Mouse (Mus musculus) liver, embryonic 14.5 days (tissue): ENCODE results near the gene Eapp. TPM values are rescaled to one million over a fixed set of nuclear protein-coding genes. Genes with fewer than 3 reads are reported as not detected.

Experiments used
- ATAC-seq: fragments of 200-750 bp; cut with Nextera tagmentation; 2 replicates; pipeline ENCODE4 v1.8.0; 2017; ENCODE audit warnings: moderate number of reproducible peaks, mild to moderate bottlenecking, moderate library complexity; ENCODE audit not compliant: insufficient read depth
- DNase-seq, 3 experiments: peaks; one replicate each; pipeline ENCODE4 v3.0.0-alpha.2; 2012 to 2013; ENCODE audit warnings: low read depth in 3 of 3, low spot score in 3 of 3
- H3K27ac ChIP-seq: fragments of 300-500 bp; sonication (generic); 2 replicates; pipeline ENCODE4 v1.5.1; 2014; ENCODE audit warnings: moderate library complexity, mild to moderate bottlenecking, control low read depth, inconsistent platforms
- H3K27me3 ChIP-seq: fragments of 300-500 bp; sonication (generic); 2 replicates; pipeline ENCODE4 v1.6.1; 2014; ENCODE audit warnings: mild to moderate bottlenecking, low read length, moderate library complexity; ENCODE audit not compliant: control insufficient read depth, insufficient read depth
- H3K36me3 ChIP-seq: fragments of 300-500 bp; sonication (generic); replicated peaks from 2 replicates; pipeline ENCODE4 v1.6.1; 2014; ENCODE audit warnings: low read depth; ENCODE audit not compliant: control insufficient read depth, insufficient read depth
- H3K4me1 ChIP-seq, 2 experiments: fragments of 200-500 bp in 1 of 2; fragments of 300-500 bp in 1 of 2; sonication (generic) in 1 of 2; replicated peaks; 2 replicates each; pipeline ENCODE4 v1.6.1; 2012 to 2014; ENCODE audit warnings: antibody characterized with exemption in 1 of 2, inconsistent platforms in 1 of 2, low read length in 1 of 2; ENCODE audit not compliant: control insufficient read depth in 2 of 2, insufficient read depth in 2 of 2
- H3K4me2 ChIP-seq: fragments of 300-500 bp; sonication (generic); 2 replicates; pipeline ENCODE4 v1.6.1; 2014; ENCODE audit warnings: low read depth, mild to moderate bottlenecking, control low read depth, moderate library complexity
- H3K4me3 ChIP-seq, 2 experiments: fragments of 200-500 bp in 1 of 2; fragments of 300-500 bp in 1 of 2; sonication (generic) in 1 of 2; 2 replicates each; pipeline ENCODE4 v1.5.1; 2012 to 2014; ENCODE audit warnings: low read depth in 2 of 2, low read length in 2 of 2, mild to moderate bottlenecking in 2 of 2, control low read depth in 1 of 2, inconsistent platforms in 1 of 2, moderate library complexity in 1 of 2; ENCODE audit not compliant: insufficient read depth in 1 of 2
- H3K9ac ChIP-seq: fragments of 300-500 bp; sonication (generic); replicated peaks from 2 replicates; pipeline ENCODE4 v1.6.1; 2014; ENCODE audit warnings: mild to moderate bottlenecking, control low read depth, moderate library complexity
- H3K9me3 ChIP-seq: fragments of 300-500 bp; sonication (generic); 2 replicates; pipeline ENCODE4 v1.6.1; 2016; ENCODE audit warnings: low read length, mixed read lengths; ENCODE audit not compliant: control insufficient read depth
- CTCF ChIP-seq: IDR thresholded peaks from 2 replicates; pipeline ENCODE4 v1.5.1; 2016; ENCODE audit warnings: antibody characterized with exemption, low read depth, control low read depth
- EP300 ChIP-seq: IDR thresholded peaks from 2 replicates; pipeline ENCODE4 v1.6.1; 2016; ENCODE audit warnings: antibody characterized with exemption, low read depth
- WGBS: fragments of 180-500 bp; shearing (Covaris S2); extraction: QIAGEN DNeasy Blood & Tissue Kit; methylation state at CpG from one replicate; pipeline ENCODE4 v1.1.7; 2014; ENCODE audit not compliant: insufficient replicate concordance; 5-methylcytosine and 5-hydroxymethylcytosine counted together
- polyA plus RNA-seq, 2 experiments: library from polyadenylated mRNA; depleted of rRNA in 1 of 2; stranded (reverse) in 1 of 2; unstranded in 1 of 2; fragments of >200 nt; fragmentation: Nextera tagmentation in 1 of 2; extraction: Ambion mirVana in 1 of 2; gene quantifications; 2 replicates each; pipeline versions ENCODE4 v1.2.1 to v1.2.3; 2012 to 2014

The Eapp gene
- polyA plus RNA-seq, 2 experiments = 8.7 to 45.7 TPM

GRCm38 (mm10) chr12:54657951-54658350, 37.7 kb downstream of the Eapp start:
- TF ChIP-seq CTCF (no peak), EP300 (no peak)
- Histone ChIP-seq H3K9ac (no peak overlapping the region; the same call in 1 of the 2 replicates), H3K9me3 (no peaks in the 10 kb centered on the region), H3K4me1 (peaks cover 3 to 23% of the 10 kb centered on the region in 2 experiments), H3K27ac (no peak overlapping the region), H3K4me3 (no peak overlapping the region), H3K27me3 (no peaks in the 10 kb centered on the region), H3K36me3 (no peaks in the 10 kb centered on the region), H3K4me2 (no peak overlapping the region)
- DNase-seq = no peak
- no peak for ATAC-seq
- 75% methylated on average over 5 of the region's 5 CpGs for WGBS

- Histone ChIP-seq H3K36me3 (no peaks in the 10 kb centered on the region), H3K4me3 (peak overlapping the region in 1 of 2 experiments; percentile 53; a peak in 1 of 4 replicates), H3K4me2 (peak overlapping the region; percentile 91), H3K27ac (no peak overlapping the region), H3K9ac (no peak overlapping the region), H3K9me3 (no peaks in the 10 kb centered on the region), H3K4me1 (peaks cover 3 to 26% of the 10 kb centered on the region in 2 experiments), H3K27me3 (no peaks in the 10 kb centered on the region)
- no peak for ATAC-seq
- 41% methylated on average over 2 of the region's 2 CpGs for WGBS
- TF ChIP-seq EP300 = no peak
- no peak for TF ChIP-seq CTCF
- DNase-seq = no peak
Measured at GRCm38 (mm10) chr12:54657226-54657625, 38.5 kb downstream of the Eapp start.

- Histone ChIP-seq H3K9ac (peak within 1 kb of the TSS; percentile 92), H3K4me2 (peak within 1 kb of the TSS; percentile 91), H3K4me3 (peak within 1 kb of the TSS; percentile 80 to 93), H3K4me1 (peaks cover 3 to 26% of the 10 kb centered on the region in 2 experiments), H3K27ac (peak within 1 kb of the TSS; percentile 73), H3K36me3 (no peaks in the 10 kb centered on the region), H3K27me3 (no peaks in the 10 kb centered on the region), H3K9me3 (no peaks in the 10 kb centered on the region)
- TF ChIP-seq EP300 (no peak), CTCF (peak; percentile 15; the same call in 1 of the 2 replicates)
- WGBS = 7% methylated on average over 53 of the region's 53 CpGs
- ATAC-seq (peak; percentile 100), DNase-seq (peak; percentile 89 to 90 (median 89))
Measured at GRCm38 (mm10) chr12:54656396-54657171, 39.1 kb downstream of the Eapp start, which contains the start of gene Sptssa. Gene Sptssa, minus strand, starts transcription at chr12:54656573.

- Histone ChIP-seq H3K4me1 (peaks cover 3 to 26% of the 10 kb centered on the region in 2 experiments), H3K4me3 (peak overlapping the region; percentile 80 to 93), H3K9me3 (no peaks in the 10 kb centered on the region), H3K4me2 (peak overlapping the region; percentile 91), H3K27ac (peak overlapping the region; percentile 73), H3K9ac (peak overlapping the region; percentile 92), H3K36me3 (no peaks in the 10 kb centered on the region), H3K27me3 (no peaks in the 10 kb centered on the region)
- DNase-seq = peak in 1 of 3 experiments; percentile 17
- TF ChIP-seq CTCF (no peak), EP300 (no peak)
- ATAC-seq = peak; percentile 33
- under 1% methylated on average over 22 of the region's 22 CpGs for WGBS
Measured at GRCm38 (mm10) chr12:54656039-54656395, 39.7 kb downstream of the Eapp start.

GRCm38 (mm10) chr12:54655292-54656038, 40.2 kb downstream of the Eapp start:
- no peaks in the 10 kb centered on the region for H3K27me3 ChIP-seq
- H3K4me2 ChIP-seq = peak overlapping the region; percentile 91
- no peaks in the 10 kb centered on the region for H3K9me3 ChIP-seq
- 15% methylated on average over 16 of the region's 16 CpGs for WGBS
- ATAC-seq (no peak), DNase-seq (no peak)
- H3K27ac ChIP-seq = peak overlapping the region; percentile 73
- peak overlapping the region; percentile 80 to 93 for H3K4me3 ChIP-seq
- TF ChIP-seq EP300 (no peak), CTCF (no peak)
- no peaks in the 10 kb centered on the region for H3K36me3 ChIP-seq
- peak overlapping the region; percentile 92 for H3K9ac ChIP-seq
- H3K4me1 ChIP-seq = peaks cover 3 to 26% of the 10 kb centered on the region in 2 experiments
